Mouse (Mus musculus): ENCODE measurements around the gene Pla2g3. TPM values are rescaled to one million over a fixed set of nuclear protein-coding genes. Genes with fewer than 3 reads are reported as not detected.

Gene Pla2g3
- polyA plus RNA-seq, 1 experiment from 2014 or later: 0.59 TPM

DNA sequence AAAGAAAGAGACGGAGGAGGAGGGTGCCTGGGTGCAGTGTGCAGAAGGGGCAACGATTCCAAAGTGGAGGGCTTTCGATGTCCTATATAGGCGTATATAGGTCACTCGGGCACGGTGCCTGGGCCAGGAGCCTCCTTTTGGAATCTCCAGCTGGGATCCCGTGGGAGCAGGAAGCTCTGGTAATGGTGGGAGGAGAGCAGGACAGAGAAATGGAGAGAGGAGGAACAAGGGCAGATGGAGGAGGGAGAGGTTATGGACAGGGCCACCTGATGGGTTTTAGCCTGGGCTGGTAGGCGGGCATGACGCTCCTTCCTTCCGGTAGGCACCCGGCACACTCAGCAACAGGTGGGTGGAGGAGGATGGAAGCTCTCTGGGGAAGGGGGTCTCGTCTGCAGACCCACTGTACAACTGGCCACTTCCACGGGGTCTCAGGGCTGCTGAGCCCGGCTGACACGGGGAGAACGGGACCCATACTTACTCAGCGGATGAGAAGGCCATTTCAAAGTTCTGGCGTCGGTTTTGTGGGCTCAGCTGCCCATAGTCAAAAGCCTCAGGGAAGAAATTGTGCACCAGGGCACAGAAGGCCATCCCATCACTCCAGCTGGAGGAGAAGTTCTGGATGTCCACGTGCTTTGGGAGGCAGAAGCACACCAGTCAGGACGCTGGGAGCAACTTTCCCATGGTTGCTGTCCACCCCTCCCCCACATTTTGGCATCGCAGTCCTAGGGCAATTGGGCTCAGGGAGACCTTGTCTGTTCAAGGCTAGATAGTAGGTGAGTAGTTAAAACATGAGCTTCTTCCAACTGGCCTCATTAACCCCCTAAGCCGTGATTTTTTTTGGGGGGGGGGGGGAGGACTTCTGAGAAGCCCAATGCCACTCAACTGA, 33.5 kb downstream of the Pla2g3 start:
- H3K9ac ChIP-seq (replicated peaks; ENCODE audit: low read length): no peak overlapping the region
- no peak overlapping the region for H3K4me3 ChIP-seq (replicated peaks; ENCODE audit: low read depth, low read length)
- no peak overlapping the region for H3K27ac ChIP-seq (replicated peaks; ENCODE audit: low read depth, low read length)
- DNase-seq (no peak), ATAC-seq (ENCODE audit: low FRiP score, low TSS enrichment) (no peak)
- H3K4me2 ChIP-seq (ENCODE audit: low read length): no peak overlapping the region
- no peaks in the 10 kb centered on the region for H3K9me3 ChIP-seq (ENCODE audit: control insufficient read depth, low read length)
- peaks cover 8% of the 10 kb centered on the region; the same call in 1 of the 2 replicates for H3K27me3 ChIP-seq (ENCODE audit: control insufficient read depth, insufficient read depth, low read length)
- H3K36me3 ChIP-seq (ENCODE audit: control insufficient read depth, insufficient read depth, low read length): no peaks in the 10 kb centered on the region
- H3K4me1 ChIP-seq (ENCODE audit: control insufficient read depth, insufficient read depth, low read length): peaks cover 11% of the 10 kb centered on the region
- WGBS: 89% methylated on average over 23 of the region's 23 CpGs

DNA sequence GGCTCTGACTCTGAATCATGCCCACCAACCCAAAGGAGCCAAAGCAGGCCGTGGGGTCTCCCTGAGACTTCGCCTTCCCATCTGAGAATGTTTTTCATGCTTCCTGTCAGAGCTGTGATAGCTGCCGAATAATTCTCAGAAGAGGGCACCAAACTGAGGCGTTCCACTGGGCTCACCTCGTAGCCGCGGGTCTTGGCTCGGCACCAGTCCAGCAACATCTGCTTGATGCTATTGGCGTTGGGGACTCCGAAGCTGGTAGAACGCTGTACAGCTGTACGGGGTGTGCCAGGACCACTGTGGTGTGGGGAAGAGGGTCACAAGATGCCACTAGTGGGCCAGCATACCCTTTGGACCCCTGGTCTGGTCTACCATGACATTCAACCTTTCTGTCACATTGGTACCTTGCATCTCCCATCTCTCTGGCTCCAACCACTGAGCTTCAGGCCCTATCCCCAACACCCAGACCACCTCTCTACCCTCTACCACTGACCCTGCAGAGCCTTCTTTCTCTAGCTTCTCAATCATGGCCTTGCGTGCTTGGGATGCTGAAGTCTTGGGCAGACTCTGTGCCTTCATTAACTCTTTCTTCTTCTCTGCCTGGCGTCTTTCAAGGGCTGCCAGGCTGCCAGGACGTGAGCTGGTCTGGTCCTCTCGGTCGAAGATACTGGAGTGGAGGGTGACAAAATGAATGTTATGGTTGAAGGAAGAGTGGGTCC, 34.4 kb downstream of the Pla2g3 start:
- ATAC-seq (ENCODE audit: low FRiP score, low TSS enrichment): no peak
- 95% methylated on average over 17 of the region's 17 CpGs for WGBS
- Histone ChIP-seq H3K4me2 (ENCODE audit: low read length) (no peak overlapping the region), H3K4me3 (replicated peaks; ENCODE audit: low read depth, low read length) (no peak overlapping the region), H3K27me3 (ENCODE audit: control insufficient read depth, insufficient read depth, low read length) (0 out of 2 replicates have a peak, but pooled peaks cover 4% of the 10 kb centered on the region), H3K27ac (replicated peaks; ENCODE audit: low read depth, low read length) (no peak overlapping the region), H3K9ac (replicated peaks; ENCODE audit: low read length) (no peak overlapping the region), H3K36me3 (ENCODE audit: control insufficient read depth, insufficient read depth, low read length) (no peaks in the 10 kb centered on the region), H3K9me3 (ENCODE audit: control insufficient read depth, low read length) (no peaks in the 10 kb centered on the region), H3K4me1 (ENCODE audit: control insufficient read depth, insufficient read depth, low read length) (peaks cover 3% of the 10 kb centered on the region; the same call in 1 of the 2 replicates)
- no peak for DNase-seq

DNA sequence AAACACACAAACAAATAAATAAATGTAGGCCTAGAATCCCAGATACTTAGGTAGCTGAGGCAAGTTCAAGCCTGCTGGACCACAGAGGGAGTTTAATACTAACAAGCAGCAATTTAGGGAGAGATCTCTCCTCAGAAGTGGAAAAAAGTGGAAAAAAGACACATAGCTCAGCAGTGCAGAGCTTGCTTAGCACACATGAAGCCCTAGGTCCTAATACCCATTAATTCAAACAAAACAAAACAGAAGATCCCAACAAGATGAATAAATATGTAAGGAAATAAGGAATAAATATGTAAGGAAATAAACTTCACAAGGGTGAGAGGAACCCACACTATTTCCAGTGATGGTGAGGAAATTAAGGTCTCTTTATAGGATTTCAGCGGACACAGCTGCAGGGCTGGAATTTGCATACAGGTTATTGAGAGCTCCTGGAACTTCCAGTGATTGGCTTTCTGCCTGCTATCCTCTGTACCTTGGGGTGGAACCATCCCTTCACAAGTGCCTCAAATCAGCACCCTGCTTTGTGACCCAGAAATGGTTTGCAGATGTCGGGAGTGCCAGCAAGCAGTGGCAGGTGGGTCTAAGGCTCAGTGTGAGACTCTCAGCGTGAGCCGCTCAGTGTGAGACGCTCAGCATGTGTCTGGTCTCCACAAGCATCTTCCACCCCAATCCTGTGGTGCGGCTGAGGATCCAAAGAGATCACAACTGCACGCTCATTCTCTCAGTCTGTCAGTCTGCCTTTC, 35.9 kb downstream of the Pla2g3 start:
- ATAC-seq (ENCODE audit: low FRiP score, low TSS enrichment) (no peak), DNase-seq (no peak)
- Histone ChIP-seq H3K27me3 (ENCODE audit: control insufficient read depth, insufficient read depth, low read length) (no peaks in the 10 kb centered on the region), H3K4me3 (replicated peaks; ENCODE audit: low read depth, low read length) (no peak overlapping the region), H3K9me3 (ENCODE audit: control insufficient read depth, low read length) (no peaks in the 10 kb centered on the region), H3K36me3 (ENCODE audit: control insufficient read depth, insufficient read depth, low read length) (no peaks in the 10 kb centered on the region), H3K9ac (replicated peaks; ENCODE audit: low read length) (no peak overlapping the region), H3K4me1 (ENCODE audit: control insufficient read depth, insufficient read depth, low read length) (no peaks in the 10 kb centered on the region), H3K4me2 (ENCODE audit: low read length) (no peak overlapping the region), H3K27ac (replicated peaks; ENCODE audit: low read depth, low read length) (no peak overlapping the region)
- WGBS: 85% methylated on average over 7 of the region's 7 CpGs

DNA sequence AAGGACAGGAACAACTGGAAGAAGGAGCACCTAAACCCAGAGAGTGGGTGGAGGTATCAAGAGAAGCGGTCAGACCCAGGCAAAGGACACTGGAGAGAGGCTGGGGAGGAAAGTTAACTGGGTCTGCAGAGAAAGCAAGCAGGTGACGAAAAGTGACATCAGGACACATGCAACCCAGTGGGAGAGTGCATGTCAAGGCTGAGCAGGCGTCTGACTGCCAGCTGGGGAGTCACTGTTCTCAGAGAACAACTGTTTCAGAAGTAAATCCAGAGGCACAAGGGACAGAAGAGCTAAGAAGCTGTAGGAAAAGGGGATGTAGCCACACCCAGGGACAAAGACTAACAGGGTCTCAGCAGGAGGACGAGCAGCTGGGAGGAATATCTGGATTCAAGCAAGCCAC, 37.5 kb downstream of the Pla2g3 start:
- Histone ChIP-seq H3K4me3 (replicated peaks; ENCODE audit: low read depth, low read length) (no peak overlapping the region), H3K9ac (replicated peaks; ENCODE audit: low read length) (no peak overlapping the region), H3K4me1 (ENCODE audit: control insufficient read depth, insufficient read depth, low read length) (no peaks in the 10 kb centered on the region), H3K27ac (replicated peaks; ENCODE audit: low read depth, low read length) (no peak overlapping the region), H3K27me3 (ENCODE audit: control insufficient read depth, insufficient read depth, low read length) (no peaks in the 10 kb centered on the region), H3K36me3 (ENCODE audit: control insufficient read depth, insufficient read depth, low read length) (peaks cover 4% of the 10 kb centered on the region; the same call in 1 of the 2 replicates), H3K9me3 (ENCODE audit: control insufficient read depth, low read length) (no peaks in the 10 kb centered on the region), H3K4me2 (ENCODE audit: low read length) (no peak overlapping the region)
- WGBS: 83% methylated on average over 4 of the region's 4 CpGs
- DNase-seq (no peak), ATAC-seq (ENCODE audit: low FRiP score, low TSS enrichment) (no peak)

DNA sequence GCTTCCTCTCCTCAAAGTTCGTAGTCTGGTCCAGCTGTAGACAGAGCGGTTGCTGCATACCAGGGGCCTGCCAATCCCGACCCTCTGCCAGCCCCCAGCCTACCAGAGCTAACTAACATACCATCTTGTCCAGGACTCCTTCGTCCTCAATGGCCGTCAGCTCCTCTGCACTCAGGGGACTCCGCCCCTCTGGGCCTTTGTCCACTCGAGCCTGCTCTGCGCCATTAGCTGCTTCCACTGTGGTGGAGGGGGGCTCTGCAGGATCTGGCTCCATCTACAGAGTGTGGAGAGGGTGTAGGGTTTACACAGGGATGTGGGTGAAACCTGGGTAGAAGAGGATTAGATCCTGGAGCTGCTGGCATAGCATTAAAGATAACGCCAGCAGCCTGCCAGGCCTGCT, 38.1 kb downstream of the Pla2g3 start:
- Histone ChIP-seq H3K27me3 (ENCODE audit: control insufficient read depth, insufficient read depth, low read length) (no peaks in the 10 kb centered on the region), H3K36me3 (ENCODE audit: control insufficient read depth, insufficient read depth, low read length) (peaks cover 4% of the 10 kb centered on the region; the same call in 1 of the 2 replicates), H3K9ac (replicated peaks; ENCODE audit: low read length) (no peak overlapping the region), H3K9me3 (ENCODE audit: control insufficient read depth, low read length) (no peaks in the 10 kb centered on the region), H3K4me1 (ENCODE audit: control insufficient read depth, insufficient read depth, low read length) (no peaks in the 10 kb centered on the region), H3K27ac (replicated peaks; ENCODE audit: low read depth, low read length) (no peak overlapping the region), H3K4me3 (replicated peaks; ENCODE audit: low read depth, low read length) (no peak overlapping the region), H3K4me2 (ENCODE audit: low read length) (no peak overlapping the region)
- ATAC-seq (ENCODE audit: low FRiP score, low TSS enrichment) (no peak), DNase-seq (no peak)
- WGBS: 78% methylated on average over 9 of the region's 9 CpGs

DNA sequence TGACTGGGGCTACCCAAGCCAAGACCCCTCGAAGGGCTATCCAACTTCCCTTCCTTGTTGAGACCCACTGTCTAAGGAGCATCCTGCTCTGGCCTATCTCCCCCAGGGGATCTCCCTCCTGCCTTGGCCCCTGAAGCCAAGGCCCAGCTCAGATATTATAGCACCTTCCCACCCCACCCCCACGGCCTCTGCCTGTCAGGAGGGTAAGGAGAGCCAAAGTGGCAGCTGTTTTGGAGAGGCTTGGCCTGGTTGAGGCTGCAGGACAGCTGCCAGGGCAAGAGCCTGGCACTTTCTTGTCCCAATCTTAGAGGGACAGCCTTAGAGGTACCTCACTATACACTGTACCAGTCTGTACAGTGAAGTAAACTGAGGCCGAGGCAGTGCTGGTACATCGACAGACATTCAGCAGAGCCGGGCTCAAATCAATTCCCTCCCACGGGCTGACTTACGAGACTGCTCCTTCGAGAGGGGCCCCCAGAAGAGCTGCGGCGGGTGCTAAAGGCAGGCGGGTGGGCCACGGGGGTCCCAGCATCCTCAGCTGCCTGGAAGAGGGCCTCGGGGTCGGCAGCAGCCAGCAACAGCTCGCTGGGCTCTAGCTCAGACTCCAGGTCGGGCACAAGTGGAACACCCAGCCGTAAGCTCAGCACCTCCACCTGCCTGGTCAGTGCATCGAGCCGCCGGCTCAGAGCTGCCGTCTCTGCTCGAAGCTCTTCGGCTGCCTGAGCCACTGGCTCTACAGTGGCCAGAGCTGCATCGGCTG, 39.1 kb downstream of the Pla2g3 start:
- Histone ChIP-seq H3K27ac (replicated peaks; ENCODE audit: low read depth, low read length) (no peak overlapping the region), H3K4me1 (ENCODE audit: control insufficient read depth, insufficient read depth, low read length) (no peaks in the 10 kb centered on the region), H3K9me3 (ENCODE audit: control insufficient read depth, low read length) (no peaks in the 10 kb centered on the region), H3K9ac (replicated peaks; ENCODE audit: low read length) (no peak overlapping the region), H3K4me2 (ENCODE audit: low read length) (no peak overlapping the region), H3K27me3 (ENCODE audit: control insufficient read depth, insufficient read depth, low read length) (no peaks in the 10 kb centered on the region), H3K36me3 (ENCODE audit: control insufficient read depth, insufficient read depth, low read length) (peaks cover 4% of the 10 kb centered on the region; the same call in 1 of the 2 replicates), H3K4me3 (replicated peaks; ENCODE audit: low read depth, low read length) (no peak overlapping the region)
- ATAC-seq (ENCODE audit: low FRiP score, low TSS enrichment) (no peak), DNase-seq (no peak)
- WGBS: 94% methylated on average over 24 of the region's 24 CpGs

DNA sequence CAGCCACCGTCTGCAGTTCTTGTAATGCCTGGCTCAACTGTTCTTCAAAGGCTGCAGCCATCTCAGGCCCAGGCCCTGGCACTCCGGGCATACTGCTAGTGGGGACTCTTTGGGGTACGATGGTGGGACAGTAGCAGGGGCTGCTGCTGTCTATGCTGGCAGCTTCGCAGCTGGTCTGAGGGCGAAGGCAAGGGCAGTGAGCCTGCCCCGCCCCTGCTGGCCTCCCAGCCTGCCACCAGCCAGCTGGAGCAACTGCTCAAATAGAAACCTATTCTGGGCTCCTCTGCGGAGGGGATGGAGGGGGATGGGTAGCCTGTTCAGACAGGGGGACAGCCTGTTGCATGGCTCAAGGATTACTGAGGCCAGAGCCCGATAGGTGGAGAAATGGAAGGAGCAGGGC, 39.7 kb downstream of the Pla2g3 start:
- ATAC-seq (ENCODE audit: low FRiP score, low TSS enrichment) (no peak), DNase-seq (no peak)
- Histone ChIP-seq H3K27ac (replicated peaks; ENCODE audit: low read depth, low read length) (no peak overlapping the region), H3K9ac (replicated peaks; ENCODE audit: low read length) (no peak overlapping the region), H3K36me3 (ENCODE audit: control insufficient read depth, insufficient read depth, low read length) (peaks cover 4% of the 10 kb centered on the region; the same call in 1 of the 2 replicates), H3K4me1 (ENCODE audit: control insufficient read depth, insufficient read depth, low read length) (no peaks in the 10 kb centered on the region), H3K4me2 (ENCODE audit: low read length) (no peak overlapping the region), H3K27me3 (ENCODE audit: control insufficient read depth, insufficient read depth, low read length) (no peaks in the 10 kb centered on the region), H3K4me3 (replicated peaks; ENCODE audit: low read depth, low read length) (no peak overlapping the region), H3K9me3 (ENCODE audit: control insufficient read depth, low read length) (no peaks in the 10 kb centered on the region)
- 81% methylated on average over 8 of the region's 8 CpGs for WGBS

DNA sequence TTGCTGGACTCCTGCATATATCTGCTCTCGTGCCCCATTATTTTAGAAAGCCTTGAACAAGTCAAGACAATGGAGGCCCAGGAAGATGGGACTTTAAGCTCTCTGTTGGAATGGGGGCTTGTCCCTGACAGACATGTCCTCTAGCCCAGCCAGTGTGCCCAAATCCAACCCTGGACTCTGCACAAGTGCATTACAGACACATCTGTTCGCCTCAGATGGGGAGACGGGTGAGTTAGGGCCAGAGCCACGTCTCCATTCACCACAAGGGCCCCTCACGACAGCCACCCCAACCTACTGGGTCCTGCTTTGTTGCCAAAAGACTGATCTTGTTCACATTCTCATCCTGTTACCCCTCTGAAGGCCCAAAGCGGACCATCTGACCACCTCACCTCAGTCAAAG, 40.1 kb downstream of the Pla2g3 start:
- H3K27ac ChIP-seq (replicated peaks; ENCODE audit: low read depth, low read length): no peak overlapping the region

More for the DNA sequence above, 40.1 kb downstream of the Pla2g3 start:
- Histone ChIP-seq H3K27me3 (ENCODE audit: control insufficient read depth, insufficient read depth, low read length) (no peaks in the 10 kb centered on the region), H3K36me3 (ENCODE audit: control insufficient read depth, insufficient read depth, low read length) (peaks cover 4% of the 10 kb centered on the region; the same call in 1 of the 2 replicates), H3K4me1 (ENCODE audit: control insufficient read depth, insufficient read depth, low read length) (no peaks in the 10 kb centered on the region), H3K4me2 (ENCODE audit: low read length) (no peak overlapping the region), H3K4me3 (replicated peaks; ENCODE audit: low read depth, low read length) (no peak overlapping the region), H3K9ac (replicated peaks; ENCODE audit: low read length) (no peak overlapping the region), H3K9me3 (ENCODE audit: control insufficient read depth, low read length) (no peaks in the 10 kb centered on the region)
- WGBS: 83% methylated on average over 6 of the region's 6 CpGs
- DNase-seq (no peak), ATAC-seq (ENCODE audit: low FRiP score, low TSS enrichment) (no peak)
